Mouse (Mus musculus) liver, adult 2 months (tissue): ENCODE measurements around the gene Nfia. TPM values are rescaled to one million over a fixed set of nuclear protein-coding genes. Genes with fewer than 3 reads are reported as not detected.

Experiments
- DNase-seq: peaks from one replicate; pipeline ENCODE4 v3.0.0-alpha.2; 2011; ENCODE audit warnings: low read depth, low spot score; ENCODE audit errors: extremely low read depth
- H3K27ac ChIP-seq: fragments of 200-500 bp; replicated peaks from 2 replicates; pipeline ENCODE4 v1.5.1; 2012; ENCODE audit warnings: low read depth, mild to moderate bottlenecking, control low read depth, inconsistent platforms, low read length; ENCODE audit not compliant: insufficient read depth
- H3K27me3 ChIP-seq: fragments of 200-500 bp; 2 replicates; pipeline ENCODE4 v1.6.1; 2012; ENCODE audit warnings: mild to moderate bottlenecking, moderate library complexity, low read length, inconsistent platforms; ENCODE audit not compliant: control insufficient read depth, insufficient read depth
- H3K36me3 ChIP-seq: fragments of 200-500 bp; 2 replicates; pipeline ENCODE4 v1.6.1; 2012; ENCODE audit warnings: low read length, inconsistent platforms; ENCODE audit not compliant: control insufficient read depth, insufficient read depth
- H3K4me1 ChIP-seq: fragments of 200-500 bp; 2 replicates; pipeline ENCODE4 v1.6.1; 2011; ENCODE audit warnings: low read length; ENCODE audit not compliant: control insufficient read depth, insufficient read depth
- H3K4me3 ChIP-seq: fragments of 200-500 bp; 2 replicates; pipeline ENCODE4 v1.5.1; 2011; ENCODE audit warnings: low read depth, mild to moderate bottlenecking, control low read depth, low read length, moderate library complexity; ENCODE audit not compliant: insufficient read depth
- H3K79me2 ChIP-seq: fragments of 200-500 bp; 2 replicates; pipeline ENCODE4 v1.6.1; 2012; ENCODE audit warnings: inconsistent platforms, mild to moderate bottlenecking, low read length, moderate library complexity; ENCODE audit not compliant: control insufficient read depth, insufficient read depth
- H3K9ac ChIP-seq: fragments of 200-500 bp; 2 replicates; pipeline ENCODE4 v1.6.1; 2012; ENCODE audit warnings: low read depth, mild to moderate bottlenecking, control low read depth, inconsistent platforms, low read length
- CTCF ChIP-seq: fragments of 200-500 bp; IDR thresholded peaks from 2 replicates; pipeline ENCODE4 v1.5.1; 2011; ENCODE audit warnings: low read depth, low read length, control low read depth
- POLR2A ChIP-seq: fragments of 200-500 bp; IDR thresholded peaks from 2 replicates; pipeline ENCODE4 v1.6.1; 2011; ENCODE audit warnings: low read length, control low read depth; ENCODE audit not compliant: insufficient read depth; ENCODE audit errors: extremely low read depth
- WGBS: fragments of 180-500 bp; shearing (Covaris S2); methylation state at CpG from one replicate; pipeline ENCODE4 v1.1.7; 2018; 5-methylcytosine and 5-hydroxymethylcytosine counted together
- polyA plus RNA-seq: library from polyadenylated mRNA; depleted of rRNA; stranded (reverse); fragments of >200 nt; gene quantifications from 2 replicates; pipeline ENCODE4 v1.2.3, GENCODE M21; 2012
- total RNA-seq: library from RNA; depleted of rRNA; stranded (reverse); fragments of >200 nt; gene quantifications from 2 replicates; pipeline ENCODE4 v1.2.3, GENCODE M21; 2014

The Nfia gene
- total and polyA plus RNA-seq, 2 experiments = 12.5 to 32.2 TPM

- 86% methylated on average over 1 of the region's 1 CpGs for WGBS
- no peak overlapping the region for H3K4me3 ChIP-seq
- H3K9ac ChIP-seq = no peak overlapping the region
- peaks cover 10% of the 10 kb centered on the region; the same call in 1 of the 2 replicates for H3K79me2 ChIP-seq
- peaks cover 27% of the 10 kb centered on the region for H3K4me1 ChIP-seq
- H3K36me3 ChIP-seq = no peaks in the 10 kb centered on the region
- peak; percentile 93 for DNase-seq
- H3K27ac ChIP-seq = peak overlapping the region; percentile 77
- H3K27me3 ChIP-seq = no peaks in the 10 kb centered on the region
- TF ChIP-seq POLR2A (no peak), CTCF (no peak)
Observed at GRCm38 (mm10) chr4:97986056-97986734, 213.7 kb downstream of the Nfia start.

- H3K36me3 ChIP-seq = no peaks in the 10 kb centered on the region
- DNase-seq = no peak
- peaks cover 28% of the 10 kb centered on the region for H3K4me1 ChIP-seq
- no peak overlapping the region for H3K9ac ChIP-seq
- TF ChIP-seq POLR2A = no peak
- no peak for TF ChIP-seq CTCF
- H3K4me3 ChIP-seq = no peak overlapping the region
- H3K27me3 ChIP-seq = no peaks in the 10 kb centered on the region
- peak overlapping the region; percentile 54 for H3K27ac ChIP-seq
- peaks cover 10% of the 10 kb centered on the region; the same call in 1 of the 2 replicates for H3K79me2 ChIP-seq
- 67% methylated on average over 4 of the region's 4 CpGs for WGBS
Observed at GRCm38 (mm10) chr4:97986735-97987075, 214.2 kb downstream of the Nfia start.

GRCm38 (mm10) chr4:97988703-97989102 lies 216.2 kb downstream of the Nfia start:
- H3K36me3 ChIP-seq = no peaks in the 10 kb centered on the region
- no peak for DNase-seq
- TF ChIP-seq CTCF = no peak
- TF ChIP-seq POLR2A = no peak
- H3K27me3 ChIP-seq = no peaks in the 10 kb centered on the region
- 96% methylated on average over 5 of the region's 5 CpGs for WGBS
- H3K9ac ChIP-seq = no peak overlapping the region
- H3K79me2 ChIP-seq = peaks cover 10% of the 10 kb centered on the region; the same call in 1 of the 2 replicates
- peaks cover 31% of the 10 kb centered on the region for H3K4me1 ChIP-seq
- H3K4me3 ChIP-seq = no peak overlapping the region
- H3K27ac ChIP-seq = no peak overlapping the region

GRCm38 (mm10) chr4:97990431-97990830 lies 217.9 kb downstream of the Nfia start:
- Histone ChIP-seq H3K27me3 (no peaks in the 10 kb centered on the region), H3K36me3 (no peaks in the 10 kb centered on the region), H3K79me2 (peaks cover 7% of the 10 kb centered on the region; the same call in 1 of the 2 replicates), H3K27ac (no peak overlapping the region), H3K9ac (no peak overlapping the region), H3K4me3 (no peak overlapping the region), H3K4me1 (peaks cover 24% of the 10 kb centered on the region)
- 43% methylated on average over 5 of the region's 5 CpGs for WGBS
- DNase-seq = peak; percentile 42
- TF ChIP-seq POLR2A = no peak
- TF ChIP-seq CTCF = no peak

- no peaks in the 10 kb centered on the region for H3K36me3 ChIP-seq
- WGBS = 96% methylated on average over 11 of the region's 11 CpGs
- no peak overlapping the region for H3K9ac ChIP-seq
Observed at GRCm38 (mm10) chr4:97991395-97991794, 218.9 kb downstream of the Nfia start.

GRCm38 (mm10) chr4:97991880-97992279 lies 219.3 kb downstream of the Nfia start:
- no peaks in the 10 kb centered on the region for H3K27me3 ChIP-seq
- DNase-seq = peak; percentile 81
- H3K36me3 ChIP-seq = no peaks in the 10 kb centered on the region; the same call in 1 of the 2 replicates
- peaks cover 12% of the 10 kb centered on the region; the same call in 1 of the 2 replicates for H3K79me2 ChIP-seq
- no peak overlapping the region for H3K27ac ChIP-seq
- TF ChIP-seq CTCF (no peak), POLR2A (no peak)
- no peak overlapping the region for H3K9ac ChIP-seq
- WGBS = 30% methylated on average over 3 of the region's 3 CpGs
- no peak overlapping the region for H3K4me3 ChIP-seq
- H3K4me1 ChIP-seq = peaks cover 18% of the 10 kb centered on the region

More at GRCm38 (mm10) chr4:97991395-97991794, 218.9 kb downstream of the Nfia start:
- no peak for DNase-seq
- Histone ChIP-seq H3K27me3 (no peaks in the 10 kb centered on the region), H3K4me3 (no peak overlapping the region), H3K79me2 (peaks cover 8% of the 10 kb centered on the region; the same call in 1 of the 2 replicates), H3K4me1 (peaks cover 21% of the 10 kb centered on the region), H3K27ac (no peak overlapping the region)
- no peak for TF ChIP-seq CTCF
- no peak for TF ChIP-seq POLR2A
